Comparison of ENCODE assay signal across 8 mouse cellular contexts in the genomic region with DNA sequence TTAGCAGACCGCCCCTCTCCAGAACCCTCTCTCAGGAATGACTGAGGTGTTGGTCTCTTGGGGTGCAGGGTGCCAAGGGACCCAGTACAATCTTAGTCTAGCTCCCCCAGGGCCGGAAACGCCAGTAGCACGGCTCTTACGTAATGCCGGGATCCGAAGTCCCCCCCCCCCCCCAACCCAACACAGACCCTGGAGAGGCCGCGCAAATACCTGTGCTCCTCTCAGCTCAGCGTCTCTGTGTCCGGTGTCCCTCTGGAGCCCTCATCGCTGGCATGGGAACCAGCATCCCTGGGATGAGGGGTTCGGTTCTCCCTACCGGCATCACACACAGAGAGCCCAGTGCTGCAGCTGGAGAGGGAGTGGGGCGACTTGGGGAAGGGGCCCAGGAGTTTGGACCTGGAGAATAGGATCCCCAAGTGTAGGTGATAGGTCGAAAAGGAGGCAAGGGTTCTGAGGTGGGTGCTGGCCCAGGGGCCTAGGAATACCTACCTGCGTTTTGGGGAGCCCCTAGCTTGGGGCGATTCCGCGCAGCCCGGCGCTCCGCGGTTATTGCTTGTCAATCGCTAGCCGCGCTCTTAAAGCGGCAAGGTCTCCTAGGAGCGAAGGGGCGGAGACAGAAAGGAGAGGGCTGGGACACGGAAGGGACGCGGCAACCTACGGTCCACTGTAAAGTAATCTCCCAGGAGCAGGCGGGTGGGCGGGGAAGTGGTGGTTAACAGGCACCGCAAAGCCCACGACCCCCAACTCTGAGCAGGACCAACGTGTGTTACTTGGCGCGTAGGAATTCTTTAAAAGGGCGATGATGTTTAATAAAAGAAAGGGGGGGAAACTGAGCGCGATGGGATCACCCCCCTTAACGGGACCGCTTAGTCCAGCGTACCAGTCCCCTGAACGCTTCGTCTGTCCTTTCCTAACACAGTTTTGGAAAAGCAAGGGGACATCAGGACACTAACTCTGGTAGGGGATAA. TPM values are rescaled to one million over a fixed set of nuclear protein-coding genes. Genes with fewer than 3 reads are reported as not detected.
DNase-seq lines count a peak whose midpoint lies in the region; ATAC-seq and TF ChIP-seq lines count a peak whose summit lies in the region.

A gene (minus strand): TSS at position 585 of the 968 bp plus-strand sequence.

- peak within 1 kb of the TSS; percentile 38 for H3K4me3 ChIP-seq in C2C12 (ENCODE audit: insufficient read depth, poor library complexity, severe bottlenecking)
- H3K4me3 ChIP-seq in embryonic facial prominence, embryonic 10.5 days: peak within 1 kb of the TSS; percentile 83
- H3K4me3 ChIP-seq in intestine, postnatal 0 days (ENCODE audit: low read depth, low read length): peak within 1 kb of the TSS; percentile 57
- peak within 1 kb of the TSS; percentile 70 for H3K4me3 ChIP-seq in limb, embryonic 12.5 days (replicated peaks)
- H3K4me3 ChIP-seq in midbrain, embryonic 12.5 days: peak within 1 kb of the TSS; percentile 63

- 0 out of 2 replicates have a peak, but pooled peaks cover 5% of the 10 kb centered on the region for H3K9me3 ChIP-seq in embryonic facial prominence, embryonic 10.5 days
- H3K9me3 ChIP-seq in intestine, postnatal 0 days (ENCODE audit: control insufficient read depth): no peaks in the 10 kb centered on the region
- peaks cover 4% of the 10 kb centered on the region; the same call in 1 of the 2 replicates for H3K9me3 ChIP-seq in limb, embryonic 12.5 days
- H3K9me3 ChIP-seq in midbrain, embryonic 12.5 days: no peaks in the 10 kb centered on the region

- peak; percentile 43 for ATAC-seq in granulocyte monocyte progenitor cell, adult 5-6 weeks (replicated peaks; ENCODE audit: poor library complexity, severe bottlenecking)
- peak; percentile 58 for ATAC-seq in intestine, postnatal 0 days
- peak; percentile 56 for ATAC-seq in limb, embryonic 12.5 days (ENCODE audit: insufficient number of reproducible peaks, insufficient read depth, low FRiP score, low TSS enrichment, low read depth)
- peak; percentile 61 for ATAC-seq in midbrain, embryonic 12.5 days (ENCODE audit: low FRiP score, low read depth)

- no peaks in the 10 kb centered on the region for H3K36me3 ChIP-seq in C2C12 (ENCODE audit: control insufficient read depth, insufficient read depth)
- peaks cover 15% of the 10 kb centered on the region for H3K36me3 ChIP-seq in embryonic facial prominence, embryonic 10.5 days (replicated peaks)
- no peaks in the 10 kb centered on the region for H3K36me3 ChIP-seq in intestine, postnatal 0 days (ENCODE audit: control insufficient read depth, insufficient read depth)
- H3K36me3 ChIP-seq in limb, embryonic 12.5 days: 0 out of 2 replicates have a peak, but pooled peaks cover 4% of the 10 kb centered on the region
- peaks cover 7% of the 10 kb centered on the region; the same call in 1 of the 2 replicates for H3K36me3 ChIP-seq in midbrain, embryonic 12.5 days

- H3K4me1 ChIP-seq in embryonic facial prominence, embryonic 10.5 days: peaks cover 58% of the 10 kb centered on the region
- H3K4me1 ChIP-seq in intestine, postnatal 0 days (replicated peaks; ENCODE audit: control insufficient read depth, insufficient read depth, low read length): no peaks in the 10 kb centered on the region
- H3K4me1 ChIP-seq in limb, embryonic 12.5 days (replicated peaks): peaks cover 24% of the 10 kb centered on the region
- peaks cover 39% of the 10 kb centered on the region for H3K4me1 ChIP-seq in midbrain, embryonic 12.5 days

- H3K9ac ChIP-seq in intestine, postnatal 0 days (ENCODE audit: low read depth, low read length): peak within 1 kb of the TSS; percentile 41
- peak within 1 kb of the TSS; percentile 69 for H3K9ac ChIP-seq in limb, embryonic 12.5 days (replicated peaks)
- peak within 1 kb of the TSS; percentile 79 for H3K9ac ChIP-seq in midbrain, embryonic 12.5 days (replicated peaks)

- DNase-seq in adrenal gland, postnatal 25 days: peak; percentile 76
- peak; percentile 89 for DNase-seq in embryonic facial prominence, embryonic 10.5 days (ENCODE audit: low spot score)
- peak; percentile 78 to 90 for DNase-seq in spleen, postnatal 10 days (ENCODE audit: low spot score in 2 of 2)

- H3K27ac ChIP-seq in embryonic facial prominence, embryonic 10.5 days (replicated peaks): peak within 1 kb of the TSS; percentile 89
- H3K27ac ChIP-seq in intestine, postnatal 0 days (ENCODE audit: low read depth, low read length): peak within 1 kb of the TSS; percentile 35; the same call in 1 of the 2 replicates
- H3K27ac ChIP-seq in limb, embryonic 12.5 days: peak within 1 kb of the TSS; percentile 92
- H3K27ac ChIP-seq in midbrain, embryonic 12.5 days (replicated peaks): peak within 1 kb of the TSS; percentile 96

- H3ac ChIP-seq in C2C12 (ENCODE audit: control insufficient read depth, insufficient read length, low read depth): peak within 1 kb of the TSS; percentile 57

- peak within 1 kb of the TSS; percentile 97 for H3K4me2 ChIP-seq in intestine, postnatal 0 days (replicated peaks; ENCODE audit: low read depth)
- peak within 1 kb of the TSS; percentile 90 for H3K4me2 ChIP-seq in limb, embryonic 12.5 days
- H3K4me2 ChIP-seq in midbrain, embryonic 12.5 days (replicated peaks): peak within 1 kb of the TSS; percentile 83

- H3K27me3 ChIP-seq in C2C12 (ENCODE audit: control insufficient read depth, insufficient read depth, insufficient read length): peaks cover 16% of the 10 kb centered on the region
- peaks cover 12% of the 10 kb centered on the region; the same call in 1 of the 2 replicates for H3K27me3 ChIP-seq in embryonic facial prominence, embryonic 10.5 days (replicated peaks; ENCODE audit: low read depth, poor library complexity, severe bottlenecking)
- H3K27me3 ChIP-seq in intestine, postnatal 0 days (replicated peaks; ENCODE audit: control insufficient read depth, insufficient read depth, low read length): no peaks in the 10 kb centered on the region
- H3K27me3 ChIP-seq in limb, embryonic 12.5 days: peaks cover 3% of the 10 kb centered on the region; the same call in 1 of the 2 replicates
- peaks cover 7% of the 10 kb centered on the region; the same call in 1 of the 2 replicates for H3K27me3 ChIP-seq in midbrain, embryonic 12.5 days

- under 1% methylated on average over 49 of the region's 49 CpGs for WGBS in embryonic facial prominence, embryonic 10.5 days
- WGBS in intestine, postnatal 0 days: under 1% methylated on average over 48 of the region's 49 CpGs
- under 1% methylated on average over 49 of the region's 49 CpGs for WGBS in limb, embryonic 12.5 days
- WGBS in midbrain, embryonic 12.5 days: under 1% methylated on average over 48 of the region's 49 CpGs

- no peak for TF ChIP-seq CTCF in C2C12 (IDR thresholded peaks at IDR 0.05; ENCODE audit: control insufficient read depth, insufficient read depth, insufficient read length)
- no peak for TF ChIP-seq CTCF in intestine, postnatal 0 days (IDR thresholded peaks at IDR 0.05; ENCODE audit: low read depth)

- no peaks in the 10 kb centered on the region for H3K79me2 ChIP-seq in C2C12 (ENCODE audit: control insufficient read depth, insufficient read depth)

- no peaks in the 10 kb centered on the region for H3K79me3 ChIP-seq in C2C12 (ENCODE audit: low read depth)

TF ChIP-seq in C2C12, 6 proteins besides CTCF, POLR2A, EP300 and RAD21:
- TF ChIP-seq MYOD1 (IDR thresholded peaks at IDR 0.05; ENCODE audit: control insufficient read depth, insufficient read length, low read depth) (no peak), CEBPB (IDR thresholded peaks at IDR 0.05; ENCODE audit: low read depth) (no peak), USF1 (IDR thresholded peaks at IDR 0.05; ENCODE audit: low read depth) (no peak), FOSL1 (IDR thresholded peaks at IDR 0.05; ENCODE audit: insufficient read depth, low read length, poor library complexity, severe bottlenecking) (no peak), MYOG (IDR thresholded peaks at IDR 0.05; ENCODE audit: control insufficient read depth, extremely low read depth, insufficient read length) (no peak), MAX (IDR thresholded peaks at IDR 0.05) (no peak)

RNA-seq across cellular contexts. Expression of the gene that starts here (rescaled TPM):
- polyA plus RNA-seq in C2C12 (2012; fragmentation: generic; extraction: Trizol): 1.7 TPM
- total RNA-seq in adrenal gland, postnatal 25 days (2021): 8.7 and 11.8 TPM in 2 replicates
- polyA plus RNA-seq in embryonic facial prominence, embryonic 10.5 days (2016; fragmentation: Nextera tagmentation; extraction: Ambion mirVana): 12.5 and 12.9 TPM in 2 replicates
- total RNA-seq in granulocyte monocyte progenitor cell, adult 5-6 weeks (2014; fragmentation: Nextera tagmentation): not detected in 2 replicates
- total RNA-seq in granulocyte monocyte progenitor cell, adult 5-6 weeks (2017): 0.04 TPM in 1 of 2 replicates, not detected in the other
- polyA plus RNA-seq in intestine, postnatal 0 days (2015; fragmentation: Nextera tagmentation; extraction: Ambion mirVana): 1.7 and 2.2 TPM in 2 replicates
- polyA plus RNA-seq in limb, embryonic 12.5 days (2016; fragmentation: Nextera tagmentation; extraction: Ambion mirVana): 12.6 and 14.3 TPM in 2 replicates
- polyA plus RNA-seq in midbrain, embryonic 12.5 days (2016; fragmentation: Nextera tagmentation; extraction: Ambion mirVana): 21.7 and 23.3 TPM in 2 replicates

Comparison
In these comparisons a context has a peak if more than half of its experiments do, and no peak if none do; other contexts are left out.
1. Peak in every context shown above with its lines: DNase-seq, ATAC-seq, H3K4me3 ChIP-seq and H3K27ac ChIP-seq.
2. Peak in ATAC-seq in granulocyte monocyte progenitor cell, adult 5-6 weeks; RNA of the gene not detected or under 1 TPM.
3. H3K27ac ChIP-seq: peak in every context shown above with its lines; median percentile 96 in midbrain, embryonic 12.5 days; 92 in limb, embryonic 12.5 days; 89 in embryonic facial prominence, embryonic 10.5 days; 35 in intestine, postnatal 0 days.